Mouse (Mus musculus): Measurements from ENCODE around the gene Fam49a. TPM values are rescaled to one million over a fixed set of nuclear protein-coding genes. Genes with fewer than 3 reads are reported as not detected.
A peak's percentile ranks its signal among the peaks of the same experiment; 100 is the strongest.
"Not testable (repeated sequence)": the region's sequence is repeated elsewhere in the genome, so short reads cannot be mapped to it uniquely, and the experiment has no call there.

The Fam49a gene
- 10 to 100 TPM; 17.6 to 19.0 TPM for total RNA-seq (2021)

GRCm38 (mm10) chr12:12261987-12262971, at the start of gene Fam49a:
TSS of gene Fam49a (plus strand) at chr12:12262139.
- peak; percentile 83 for DNase-seq

GRCm38 (mm10) chr12:12213536-12213935, 48.4 kb upstream of the Fam49a start:
- no peak for DNase-seq

GRCm38 (mm10) chr12:12218947-12219346, 43.0 kb upstream of the Fam49a start:
- no peak for DNase-seq

- DNase-seq: peak; percentile 6
Observed at GRCm38 (mm10) chr12:12220755-12221496, 41.0 kb upstream of the Fam49a start.

GRCm38 (mm10) chr12:12222585-12223290, 39.2 kb upstream of the Fam49a start:
- DNase-seq: no peak

GRCm38 (mm10) chr12:12223336-12223735, 38.6 kb upstream of the Fam49a start:
- DNase-seq: peak; percentile 16

GRCm38 (mm10) chr12:12225706-12226105, 36.2 kb upstream of the Fam49a start:
- no peak for DNase-seq

- DNase-seq: no peak
Observed at GRCm38 (mm10) chr12:12227594-12227993, 34.3 kb upstream of the Fam49a start.

- no peak for DNase-seq
Observed at GRCm38 (mm10) chr12:12230031-12230557, 31.8 kb upstream of the Fam49a start.

GRCm38 (mm10) chr12:12232097-12232496, 29.8 kb upstream of the Fam49a start:
- DNase-seq: no peak

- DNase-seq: no peak
Observed at GRCm38 (mm10) chr12:12236978-12237377, 25.0 kb upstream of the Fam49a start.

- no peak for DNase-seq
Observed at GRCm38 (mm10) chr12:12239502-12239901, 22.4 kb upstream of the Fam49a start.

- no peak for DNase-seq
Observed at GRCm38 (mm10) chr12:12243148-12243547, 18.8 kb upstream of the Fam49a start.

- DNase-seq: not testable (repeated sequence)
Observed at GRCm38 (mm10) chr12:12247023-12247422, 14.9 kb upstream of the Fam49a start.

GRCm38 (mm10) chr12:12249521-12249920, 12.4 kb upstream of the Fam49a start:
- no peak for DNase-seq

- no peak for DNase-seq
Observed at GRCm38 (mm10) chr12:12253526-12253925, 8.4 kb upstream of the Fam49a start.

- no peak for DNase-seq
Observed at GRCm38 (mm10) chr12:12254139-12254538, 7.8 kb upstream of the Fam49a start.

GRCm38 (mm10) chr12:12260979-12261960, 669 bp upstream of the Fam49a start:
- no peak for DNase-seq

GRCm38 (mm10) chr12:12263371-12263791, 1.4 kb downstream of the Fam49a start:
- no peak for DNase-seq

- no peak for DNase-seq
Observed at GRCm38 (mm10) chr12:12264151-12264550, 2.2 kb downstream of the Fam49a start.

GRCm38 (mm10) chr12:12266552-12266951, 4.6 kb downstream of the Fam49a start:
- DNase-seq: no peak
